Mouse (Mus musculus): ENCODE measurements around the gene Vmn1r11. TPM values are rescaled to one million over a fixed set of nuclear protein-coding genes. Genes with fewer than 3 reads are reported as not detected.

Gene Vmn1r11
- not detected in 2 replicates for polyA plus RNA-seq (2016; fragmentation: Nextera tagmentation; extraction: Ambion mirVana)

- Histone ChIP-seq H3K4me2 (replicated peaks) (no peak within 1 kb of the TSS), H3K27me3 (replicated peaks) (no peaks in the 10 kb centered on the region), H3K9me3 (no peaks in the 10 kb centered on the region), H3K9ac (no peak within 1 kb of the TSS), H3K4me3 (no peak within 1 kb of the TSS), H3K4me1 (no peaks in the 10 kb centered on the region), H3K36me3 (no peaks in the 10 kb centered on the region), H3K27ac (no peak within 1 kb of the TSS)
- ATAC-seq (ENCODE audit: low FRiP score, low read depth) = no peak
- WGBS = 87% methylated on average over 1 of the region's 1 CpGs
Measured at GRCm38 (mm10) chr6:57133155-57133554, at the start of gene Vmn1r11. Gene Vmn1r11 (plus strand): TSS chr6:57133455.

GRCm38 (mm10) chr6:57106358-57106757, 26.9 kb upstream of the Vmn1r11 start:
- H3K36me3 ChIP-seq = no peaks in the 10 kb centered on the region
- H3K9ac ChIP-seq = no peak overlapping the region
- no peak overlapping the region for H3K4me3 ChIP-seq
- no peaks in the 10 kb centered on the region for H3K27me3 ChIP-seq (replicated peaks)
- H3K4me2 ChIP-seq (replicated peaks) = no peak overlapping the region
- no peaks in the 10 kb centered on the region for H3K9me3 ChIP-seq
- H3K4me1 ChIP-seq = no peaks in the 10 kb centered on the region
- H3K27ac ChIP-seq = no peak overlapping the region
- WGBS = 70% methylated on average over 1 of the region's 1 CpGs
- no peak for ATAC-seq (ENCODE audit: low FRiP score, low read depth)

GRCm38 (mm10) chr6:57109154-57109553, 24.1 kb upstream of the Vmn1r11 start, which contains the start of gene Vmn1r10:
Gene Vmn1r10 (plus strand): TSS chr6:57109454.
- no peaks in the 10 kb centered on the region for H3K4me1 ChIP-seq
- no peaks in the 10 kb centered on the region for H3K27me3 ChIP-seq (replicated peaks)
- ATAC-seq (ENCODE audit: low FRiP score, low read depth) = no peak
- no peak within 1 kb of the TSS for H3K9ac ChIP-seq
- no peak within 1 kb of the TSS for H3K4me2 ChIP-seq (replicated peaks)
- WGBS = 93% methylated on average over 3 of the region's 3 CpGs
- no peaks in the 10 kb centered on the region for H3K36me3 ChIP-seq
- no peak within 1 kb of the TSS for H3K27ac ChIP-seq
- no peak within 1 kb of the TSS for H3K4me3 ChIP-seq
- H3K9me3 ChIP-seq = no peaks in the 10 kb centered on the region

- Histone ChIP-seq H3K4me1 (no peaks in the 10 kb centered on the region), H3K36me3 (no peaks in the 10 kb centered on the region), H3K4me2 (replicated peaks) (no peak within 1 kb of the TSS), H3K9me3 (no peaks in the 10 kb centered on the region), H3K27me3 (replicated peaks) (no peaks in the 10 kb centered on the region), H3K9ac (no peak within 1 kb of the TSS), H3K4me3 (no peak within 1 kb of the TSS), H3K27ac (no peak within 1 kb of the TSS)
- no peak for ATAC-seq (ENCODE audit: low FRiP score, low read depth)
- WGBS = 84% methylated on average over 2 of the region's 2 CpGs
Measured at GRCm38 (mm10) chr6:57156619-57157018, 23.4 kb downstream of the Vmn1r11 start, which contains the start of gene Vmn1r12. Gene Vmn1r12 (plus strand): TSS chr6:57156919.

Other genes with a start within 250 kb of the Vmn1r11 start
- 102 and 106 TPM in 2 replicates for gene Nt5c3, start 209.5 kb upstream of the Vmn1r11 start, polyA plus RNA-seq (2016; fragmentation: Nextera tagmentation; extraction: Ambion mirVana)
- 0.41 and 0.46 TPM in 2 replicates for gene Vmn1r4, start 209.4 kb upstream of the Vmn1r11 start, polyA plus RNA-seq (2016; fragmentation: Nextera tagmentation; extraction: Ambion mirVana)
- gene Vmn1r5, start 163.2 kb upstream of the Vmn1r11 start, polyA plus RNA-seq (2016; fragmentation: Nextera tagmentation; extraction: Ambion mirVana) = not detected in 2 replicates
- gene Vmn1r6, start 136.2 kb upstream of the Vmn1r11 start, polyA plus RNA-seq (2016; fragmentation: Nextera tagmentation; extraction: Ambion mirVana) = not detected in 2 replicates
- gene Vmn1r7, start 108.1 kb upstream of the Vmn1r11 start, polyA plus RNA-seq (2016; fragmentation: Nextera tagmentation; extraction: Ambion mirVana) = not detected in 2 replicates
- not detected in 2 replicates for gene Vmn1r8, start 101.2 kb upstream of the Vmn1r11 start, polyA plus RNA-seq (2016; fragmentation: Nextera tagmentation; extraction: Ambion mirVana)
- gene Vmn1r9, start 66.7 kb upstream of the Vmn1r11 start, polyA plus RNA-seq (2016; fragmentation: Nextera tagmentation; extraction: Ambion mirVana) = not detected in 2 replicates
- not detected in 2 replicates for gene Vmn1r10, start 24.0 kb upstream of the Vmn1r11 start, polyA plus RNA-seq (2016; fragmentation: Nextera tagmentation; extraction: Ambion mirVana)
- gene Vmn1r12, start 23.5 kb downstream of the Vmn1r11 start, polyA plus RNA-seq (2016; fragmentation: Nextera tagmentation; extraction: Ambion mirVana) = not detected in 2 replicates
- gene Vmn1r13, start 69.8 kb downstream of the Vmn1r11 start, polyA plus RNA-seq (2016; fragmentation: Nextera tagmentation; extraction: Ambion mirVana) = not detected in 2 replicates
- gene Vmn1r14, start 98.2 kb downstream of the Vmn1r11 start, polyA plus RNA-seq (2016; fragmentation: Nextera tagmentation; extraction: Ambion mirVana) = not detected in 2 replicates
- gene Vmn1r15, start 124.5 kb downstream of the Vmn1r11 start, polyA plus RNA-seq (2016; fragmentation: Nextera tagmentation; extraction: Ambion mirVana) = not detected in 2 replicates
- gene Vmn1r16, start 196.0 kb downstream of the Vmn1r11 start, polyA plus RNA-seq (2016; fragmentation: Nextera tagmentation; extraction: Ambion mirVana) = not detected in 2 replicates
- not detected in 2 replicates for gene Vmn1r17, start 230.3 kb downstream of the Vmn1r11 start, polyA plus RNA-seq (2016; fragmentation: Nextera tagmentation; extraction: Ambion mirVana)